Mouse (Mus musculus): ENCODE data around the gene Arf1. TPM values are rescaled to one million over a fixed set of nuclear protein-coding genes. Genes with fewer than 3 reads are reported as not detected.

Gene Arf1
- total and polyA plus RNA-seq, 2 experiments from 2014 or later: 378 to 540 TPM

DNA sequence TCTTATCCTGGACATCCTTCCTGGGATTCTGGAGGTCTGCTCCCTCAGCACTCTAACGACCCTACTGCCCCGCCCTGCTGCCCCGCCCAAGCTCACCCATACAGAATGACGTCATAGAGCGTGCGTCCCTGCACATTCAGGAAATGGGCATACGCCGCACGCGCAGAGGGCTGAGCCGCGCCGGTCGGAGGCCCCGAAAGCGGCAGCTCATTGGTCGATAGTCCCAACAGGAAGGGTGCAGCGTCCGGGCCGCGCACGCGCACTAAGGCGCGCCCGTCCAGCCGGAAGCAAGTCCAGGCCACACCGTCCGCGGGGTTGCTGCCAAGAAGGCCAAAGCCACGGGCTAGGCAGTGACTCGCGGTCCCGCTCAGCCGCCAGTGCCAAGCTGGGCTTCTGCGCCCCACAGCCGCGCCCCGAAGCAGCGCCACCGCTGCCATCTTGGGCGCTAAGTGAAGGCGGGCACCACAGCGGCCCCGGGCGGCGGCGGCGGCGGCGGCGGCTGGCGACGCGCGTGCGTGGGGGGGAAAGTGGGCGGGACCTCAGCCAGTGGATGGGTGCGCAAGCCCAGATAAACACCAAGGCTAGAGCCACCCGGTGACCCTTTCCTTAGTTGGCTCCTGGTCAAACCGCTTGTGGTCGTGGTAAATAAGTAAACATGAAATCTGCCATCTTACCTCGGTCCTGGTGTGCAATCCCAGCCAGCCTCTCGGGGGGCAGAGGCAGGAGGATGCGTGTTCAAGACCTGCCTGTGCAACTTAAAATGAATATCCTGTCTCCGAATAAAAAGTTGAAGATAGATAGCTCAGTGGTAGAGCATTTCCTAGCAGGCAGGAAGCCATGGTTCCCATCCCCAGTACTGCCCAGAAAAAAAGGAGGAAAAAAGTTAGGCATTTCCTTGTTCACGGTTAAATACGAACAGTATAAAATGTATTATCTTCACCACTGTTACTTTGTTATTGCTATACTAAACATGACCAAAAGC is 64.5 kb downstream of the Arf1 start, which contains the start of gene Iba57:
Iba57 (minus strand) TSS at position 485 of the 982 bp plus-strand sequence.
- peaks cover 21% of the 10 kb centered on the region for H3K4me1 ChIP-seq (ENCODE audit: control insufficient read depth, insufficient read depth)
- TF ChIP-seq EP300 (IDR thresholded peaks at IDR 0.05; ENCODE audit: low read depth) (peak; percentile 49; the same call in 1 of the 2 replicates), CTCF (IDR thresholded peaks at IDR 0.05; ENCODE audit: low read depth) (peak; percentile 14; the same call in 1 of the 2 replicates)
- H3K4me2 ChIP-seq (ENCODE audit: low read depth, low read length): peak within 1 kb of the TSS; percentile 55
- H3K27ac ChIP-seq (ENCODE audit: low read depth): peak within 1 kb of the TSS; percentile 100
- H3K27me3 ChIP-seq (ENCODE audit: control insufficient read depth, insufficient read depth, low read length): no peaks in the 10 kb centered on the region
- 0 out of 2 replicates have a peak, but pooled peaks cover 3% of the 10 kb centered on the region for H3K36me3 ChIP-seq (replicated peaks; ENCODE audit: control insufficient read depth, insufficient read depth, low read length)
- H3K9ac ChIP-seq (replicated peaks; ENCODE audit: low read depth, low read length): peak within 1 kb of the TSS; percentile 59
- peak; percentile 98 for DNase-seq (ENCODE audit: low spot score)
- WGBS: 2% methylated on average over 68 of the region's 68 CpGs
- no peaks in the 10 kb centered on the region for H3K9me3 ChIP-seq (replicated peaks; ENCODE audit: control insufficient read depth, low read length)
- H3K4me3 ChIP-seq (ENCODE audit: low read depth, low read length): peak within 1 kb of the TSS; percentile 69
- peak; percentile 95 for ATAC-seq (ENCODE audit: insufficient read depth, low read depth)

DNA sequence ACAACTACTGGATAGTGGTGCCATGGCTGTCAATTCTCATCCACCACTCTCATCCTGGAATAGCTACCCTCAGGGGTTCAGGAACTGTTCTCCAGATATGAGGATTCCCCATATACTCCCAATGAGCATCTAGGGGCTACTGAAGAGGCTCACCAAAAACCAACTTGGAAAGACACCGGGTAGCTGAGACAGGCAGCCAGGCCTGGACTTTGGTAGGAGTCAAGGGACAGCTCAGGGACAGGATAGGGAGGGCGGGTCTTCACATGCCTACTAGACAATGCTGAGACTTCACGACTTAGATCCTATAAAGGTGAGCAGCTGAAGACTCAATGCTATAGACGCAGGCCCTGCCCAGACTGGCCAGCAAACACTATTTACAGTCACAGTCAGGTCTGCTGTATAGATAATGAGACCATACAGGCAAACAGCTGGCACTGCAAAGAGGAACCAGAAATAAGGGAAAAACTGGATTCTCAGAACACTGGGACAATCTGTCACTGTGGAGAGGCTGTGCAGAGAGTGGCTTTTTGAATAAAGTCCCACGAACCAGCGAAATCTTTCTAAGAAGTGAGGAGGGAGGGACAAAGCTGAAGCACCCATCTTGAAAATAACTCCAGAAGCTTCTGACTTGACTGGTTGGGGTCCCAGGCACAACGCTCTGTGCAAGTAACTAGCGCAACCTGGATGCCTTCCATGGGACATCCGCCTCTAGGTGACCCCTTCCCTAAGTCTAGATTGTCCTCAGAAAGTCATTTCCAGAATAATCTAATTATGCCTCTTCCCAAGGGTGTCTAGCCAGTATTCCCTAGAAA is 65.4 kb downstream of the Arf1 start:
- Histone ChIP-seq H3K27me3 (ENCODE audit: control insufficient read depth, insufficient read depth, low read length) (no peaks in the 10 kb centered on the region), H3K36me3 (replicated peaks; ENCODE audit: control insufficient read depth, insufficient read depth, low read length) (peaks cover 11% of the 10 kb centered on the region), H3K9me3 (replicated peaks; ENCODE audit: control insufficient read depth, low read length) (no peaks in the 10 kb centered on the region), H3K4me3 (ENCODE audit: low read depth, low read length) (peak overlapping the region; percentile 69), H3K27ac (ENCODE audit: low read depth) (peak overlapping the region; percentile 100), H3K4me2 (ENCODE audit: low read depth, low read length) (peak overlapping the region; percentile 55), H3K4me1 (ENCODE audit: control insufficient read depth, insufficient read depth) (peaks cover 21% of the 10 kb centered on the region), H3K9ac (replicated peaks; ENCODE audit: low read depth, low read length) (0 out of 2 replicates have a peak overlapping the region, but pooled peaks have one; percentile 59)
- DNase-seq (ENCODE audit: low spot score): peak; percentile 28
- TF ChIP-seq CTCF (IDR thresholded peaks at IDR 0.05; ENCODE audit: low read depth): no peak
- no peak for TF ChIP-seq EP300 (IDR thresholded peaks at IDR 0.05; ENCODE audit: low read depth)
- WGBS: 48% methylated on average over 9 of the region's 9 CpGs
- ATAC-seq (ENCODE audit: insufficient read depth, low read depth): no peak; the same call in 1 of the 2 replicates

Other genes starting within 250 kb of the Arf1 start
- gene Obscn, start 91.9 kb downstream of the Arf1 start, total RNA-seq (2014; rRNA removed; ENCODE audit: low replicate concordance): 225 and 245 TPM in 2 replicates
- 106 and 107 TPM in 2 replicates for gene Obscn, start 91.9 kb downstream of the Arf1 start, polyA plus RNA-seq (2015; fragmentation: Nextera tagmentation; extraction: Ambion mirVana)
- gene Iba57, start 64.5 kb downstream of the Arf1 start, total RNA-seq (2014; rRNA removed; ENCODE audit: low replicate concordance): 10.2 and 12.4 TPM in 2 replicates
- gene Iba57, start 64.5 kb downstream of the Arf1 start, polyA plus RNA-seq (2015; fragmentation: Nextera tagmentation; extraction: Ambion mirVana): 10.7 and 11.0 TPM in 2 replicates
- 0.08 and 0.12 TPM in 2 replicates for gene Gjc2, start 45.1 kb downstream of the Arf1 start, total RNA-seq (2014; rRNA removed; ENCODE audit: low replicate concordance)
- gene Gjc2, start 45.1 kb downstream of the Arf1 start, polyA plus RNA-seq (2015; fragmentation: Nextera tagmentation; extraction: Ambion mirVana): 0.63 and 0.75 TPM in 2 replicates
- 47.5 and 60.3 TPM in 2 replicates for gene Guk1, start 36.1 kb downstream of the Arf1 start, total RNA-seq (2014; rRNA removed; ENCODE audit: low replicate concordance)
- gene Guk1, start 36.1 kb downstream of the Arf1 start, polyA plus RNA-seq (2015; fragmentation: Nextera tagmentation; extraction: Ambion mirVana): 138 and 146 TPM in 2 replicates
- 174 and 187 TPM in 2 replicates for gene Mrpl55, start 25.8 kb downstream of the Arf1 start, total RNA-seq (2014; rRNA removed; ENCODE audit: low replicate concordance)
- 196 and 199 TPM in 2 replicates for gene Mrpl55, start 25.8 kb downstream of the Arf1 start, polyA plus RNA-seq (2015; fragmentation: Nextera tagmentation; extraction: Ambion mirVana)
- 1.6 TPM in 1 of 2 replicates, not detected in the other for gene 2310033P09Rik, start 19.9 kb downstream of the Arf1 start, total RNA-seq (2014; rRNA removed; ENCODE audit: low replicate concordance)
- gene 2310033P09Rik, start 19.9 kb downstream of the Arf1 start, polyA plus RNA-seq (2015; fragmentation: Nextera tagmentation; extraction: Ambion mirVana): 19.9 and 21.4 TPM in 2 replicates
- not detected in 2 replicates for gene Wnt3a, start 62.5 kb upstream of the Arf1 start, total RNA-seq (2014; rRNA removed; ENCODE audit: low replicate concordance)
- gene Wnt3a, start 62.5 kb upstream of the Arf1 start, polyA plus RNA-seq (2015; fragmentation: Nextera tagmentation; extraction: Ambion mirVana): not detected in 2 replicates
- gene Wnt9a, start 78.7 kb upstream of the Arf1 start, total RNA-seq (2014; rRNA removed; ENCODE audit: low replicate concordance): 3.4 and 4.0 TPM in 2 replicates
- gene Wnt9a, start 78.7 kb upstream of the Arf1 start, polyA plus RNA-seq (2015; fragmentation: Nextera tagmentation; extraction: Ambion mirVana): 2.8 and 2.9 TPM in 2 replicates
- gene Prss38, start 147.4 kb upstream of the Arf1 start, total RNA-seq (2014; rRNA removed; ENCODE audit: low replicate concordance): not detected in 2 replicates
- not detected in 2 replicates for gene Prss38, start 147.4 kb upstream of the Arf1 start, polyA plus RNA-seq (2015; fragmentation: Nextera tagmentation; extraction: Ambion mirVana)
- 11.8 and 15.1 TPM in 2 replicates for gene Jmjd4, start 221.8 kb upstream of the Arf1 start, total RNA-seq (2014; rRNA removed; ENCODE audit: low replicate concordance)
- 7.6 and 8.9 TPM in 2 replicates for gene Jmjd4, start 221.8 kb upstream of the Arf1 start, polyA plus RNA-seq (2015; fragmentation: Nextera tagmentation; extraction: Ambion mirVana)
- 47.1 and 87.2 TPM in 2 replicates for gene Snap47, start 222.9 kb upstream of the Arf1 start, total RNA-seq (2014; rRNA removed; ENCODE audit: low replicate concordance)
- gene Snap47, start 222.9 kb upstream of the Arf1 start, polyA plus RNA-seq (2015; fragmentation: Nextera tagmentation; extraction: Ambion mirVana): 57.9 and 60.4 TPM in 2 replicates
- 4.1 and 8.3 TPM in 2 replicates for gene Zfp867, start 244.2 kb upstream of the Arf1 start, total RNA-seq (2014; rRNA removed; ENCODE audit: low replicate concordance)
- 6.4 and 6.5 TPM in 2 replicates for gene Zfp867, start 244.2 kb upstream of the Arf1 start, polyA plus RNA-seq (2015; fragmentation: Nextera tagmentation; extraction: Ambion mirVana)